Mouse (Mus musculus): ENCODE data around the gene Ptpn13. TPM values are rescaled to one million over a fixed set of nuclear protein-coding genes. Genes with fewer than 3 reads are reported as not detected.

The Ptpn13 gene
- polyA plus RNA-seq, 1 experiment from 2014 or later: 19.1 TPM

- H3K27me3 ChIP-seq: no peaks in the 10 kb centered on the region
- no peak overlapping the region for H3K27ac ChIP-seq (replicated peaks)
- H3K4me2 ChIP-seq (replicated peaks): no peak overlapping the region
- no peaks in the 10 kb centered on the region for H3K36me3 ChIP-seq
- 87% methylated on average over 7 of the region's 7 CpGs for WGBS
- no peak overlapping the region for H3K4me3 ChIP-seq
- peaks cover 34% of the 10 kb centered on the region for H3K4me1 ChIP-seq
- no peak for ATAC-seq (ENCODE audit: low FRiP score, low read depth)
- H3K9me3 ChIP-seq: no peaks in the 10 kb centered on the region
- no peak overlapping the region for H3K9ac ChIP-seq (replicated peaks)
Observed at GRCm38 (mm10) chr5:103445383-103445782, 20.4 kb downstream of the Ptpn13 start.

GRCm38 (mm10) chr5:103447806-103448416 lies 22.9 kb downstream of the Ptpn13 start:
- Histone ChIP-seq H3K9ac (replicated peaks) (peak overlapping the region; percentile 37; the same call in 1 of the 2 replicates), H3K4me3 (peak overlapping the region; percentile 15)

GRCm38 (mm10) chr5:103448470-103448869 lies 23.5 kb downstream of the Ptpn13 start:
- ATAC-seq (ENCODE audit: low FRiP score, low read depth): peak; percentile 80
- Histone ChIP-seq H3K4me3 (no peak overlapping the region), H3K36me3 (no peaks in the 10 kb centered on the region), H3K27ac (replicated peaks) (peak overlapping the region; percentile 78), H3K4me2 (replicated peaks) (peak overlapping the region; percentile 45), H3K4me1 (peaks cover 23% of the 10 kb centered on the region), H3K27me3 (no peaks in the 10 kb centered on the region), H3K9me3 (no peaks in the 10 kb centered on the region), H3K9ac (replicated peaks) (0 out of 2 replicates have a peak overlapping the region, but pooled peaks have one; percentile 20)
- WGBS: 16% methylated on average over 1 of the region's 1 CpGs

More at GRCm38 (mm10) chr5:103447806-103448416, 22.9 kb downstream of the Ptpn13 start:
- 27% methylated on average over 17 of the region's 17 CpGs for WGBS
- H3K36me3 ChIP-seq: no peaks in the 10 kb centered on the region
- H3K4me2 ChIP-seq (replicated peaks): peak overlapping the region; percentile 45
- H3K27me3 ChIP-seq: no peaks in the 10 kb centered on the region
- ATAC-seq (ENCODE audit: low FRiP score, low read depth): peak; percentile 74
- H3K9me3 ChIP-seq: no peaks in the 10 kb centered on the region
- peaks cover 23% of the 10 kb centered on the region for H3K4me1 ChIP-seq
- H3K27ac ChIP-seq (replicated peaks): peak overlapping the region; percentile 78

GRCm38 (mm10) chr5:103450663-103451062 lies 25.7 kb downstream of the Ptpn13 start:
- Histone ChIP-seq H3K27me3 (no peaks in the 10 kb centered on the region), H3K4me1 (peaks cover 23% of the 10 kb centered on the region)
- ATAC-seq (ENCODE audit: low FRiP score, low read depth): no peak

GRCm38 (mm10) chr5:103453361-103454140 lies 28.6 kb downstream of the Ptpn13 start:
- no peaks in the 10 kb centered on the region for H3K36me3 ChIP-seq
- H3K4me3 ChIP-seq: no peak overlapping the region
- H3K27me3 ChIP-seq: no peaks in the 10 kb centered on the region
- H3K4me1 ChIP-seq: peaks cover 11% of the 10 kb centered on the region
- H3K9me3 ChIP-seq: no peaks in the 10 kb centered on the region
- WGBS: 79% methylated on average over 14 of the region's 14 CpGs
- no peak overlapping the region for H3K27ac ChIP-seq (replicated peaks)
- no peak for ATAC-seq (ENCODE audit: low FRiP score, low read depth)
- no peak overlapping the region for H3K9ac ChIP-seq (replicated peaks)
- H3K4me2 ChIP-seq (replicated peaks): no peak overlapping the region

More at GRCm38 (mm10) chr5:103450663-103451062, 25.7 kb downstream of the Ptpn13 start:
- Histone ChIP-seq H3K36me3 (no peaks in the 10 kb centered on the region), H3K27ac (replicated peaks) (no peak overlapping the region), H3K4me2 (replicated peaks) (no peak overlapping the region), H3K9me3 (no peaks in the 10 kb centered on the region), H3K9ac (replicated peaks) (no peak overlapping the region), H3K4me3 (no peak overlapping the region)
- 95% methylated on average over 1 of the region's 1 CpGs for WGBS

GRCm38 (mm10) chr5:103456794-103457193 lies 31.8 kb downstream of the Ptpn13 start:
- no peak for ATAC-seq (ENCODE audit: low FRiP score, low read depth)
- 91% methylated on average over 1 of the region's 1 CpGs for WGBS
- H3K9ac ChIP-seq (replicated peaks): no peak overlapping the region
- no peak overlapping the region for H3K4me2 ChIP-seq (replicated peaks)
- H3K36me3 ChIP-seq: no peaks in the 10 kb centered on the region
- H3K4me1 ChIP-seq: 0 out of 2 replicates have a peak, but pooled peaks cover 3% of the 10 kb centered on the region
- no peaks in the 10 kb centered on the region for H3K27me3 ChIP-seq
- no peak overlapping the region for H3K27ac ChIP-seq (replicated peaks)
- no peak overlapping the region for H3K4me3 ChIP-seq
- no peaks in the 10 kb centered on the region for H3K9me3 ChIP-seq

GRCm38 (mm10) chr5:103458411-103458810 lies 33.4 kb downstream of the Ptpn13 start:
- Histone ChIP-seq H3K36me3 (0 out of 2 replicates have a peak, but pooled peaks cover 7% of the 10 kb centered on the region), H3K4me2 (replicated peaks) (no peak overlapping the region), H3K4me3 (no peak overlapping the region), H3K9ac (replicated peaks) (no peak overlapping the region), H3K4me1 (0 out of 2 replicates have a peak, but pooled peaks cover 3% of the 10 kb centered on the region), H3K9me3 (no peaks in the 10 kb centered on the region), H3K27ac (replicated peaks) (no peak overlapping the region), H3K27me3 (no peaks in the 10 kb centered on the region)
- 53% methylated on average over 8 of the region's 8 CpGs for WGBS
- ATAC-seq (ENCODE audit: low FRiP score, low read depth): no peak

- Histone ChIP-seq H3K4me3 (no peak overlapping the region), H3K27me3 (no peaks in the 10 kb centered on the region), H3K36me3 (0 out of 2 replicates have a peak, but pooled peaks cover 7% of the 10 kb centered on the region), H3K4me2 (replicated peaks) (no peak overlapping the region), H3K4me1 (peaks cover 3% of the 10 kb centered on the region; the same call in 1 of the 2 replicates), H3K27ac (replicated peaks) (no peak overlapping the region), H3K9me3 (no peaks in the 10 kb centered on the region), H3K9ac (replicated peaks) (no peak overlapping the region)
- no peak for ATAC-seq (ENCODE audit: low FRiP score, low read depth)
- 85% methylated on average over 8 of the region's 8 CpGs for WGBS
Observed at GRCm38 (mm10) chr5:103458959-103459675, 34.1 kb downstream of the Ptpn13 start.

- Histone ChIP-seq H3K36me3 (0 out of 2 replicates have a peak, but pooled peaks cover 7% of the 10 kb centered on the region), H3K4me3 (no peak overlapping the region), H3K4me2 (replicated peaks) (no peak overlapping the region), H3K27ac (replicated peaks) (no peak overlapping the region), H3K9me3 (no peaks in the 10 kb centered on the region), H3K9ac (replicated peaks) (no peak overlapping the region), H3K4me1 (peaks cover 7% of the 10 kb centered on the region; the same call in 1 of the 2 replicates), H3K27me3 (no peaks in the 10 kb centered on the region)
- 90% methylated on average over 6 of the region's 6 CpGs for WGBS
- no peak for ATAC-seq (ENCODE audit: low FRiP score, low read depth)
Observed at GRCm38 (mm10) chr5:103460903-103461302, 35.9 kb downstream of the Ptpn13 start.

- Histone ChIP-seq H3K4me3 (no peak overlapping the region), H3K27me3 (no peaks in the 10 kb centered on the region)
- WGBS: 86% methylated on average over 10 of the region's 10 CpGs
Observed at GRCm38 (mm10) chr5:103463661-103464219, 38.7 kb downstream of the Ptpn13 start.

GRCm38 (mm10) chr5:103464329-103464728 lies 39.3 kb downstream of the Ptpn13 start:
- no peak for ATAC-seq (ENCODE audit: low FRiP score, low read depth)
- Histone ChIP-seq H3K36me3 (0 out of 2 replicates have a peak, but pooled peaks cover 7% of the 10 kb centered on the region), H3K4me3 (no peak overlapping the region), H3K9me3 (no peaks in the 10 kb centered on the region), H3K27me3 (no peaks in the 10 kb centered on the region), H3K9ac (replicated peaks) (no peak overlapping the region), H3K4me1 (peaks cover 4% of the 10 kb centered on the region; the same call in 1 of the 2 replicates), H3K4me2 (replicated peaks) (no peak overlapping the region), H3K27ac (replicated peaks) (no peak overlapping the region)
- 92% methylated on average over 4 of the region's 4 CpGs for WGBS

More at GRCm38 (mm10) chr5:103463661-103464219, 38.7 kb downstream of the Ptpn13 start:
- H3K4me2 ChIP-seq (replicated peaks): no peak overlapping the region
- peaks cover 4% of the 10 kb centered on the region; the same call in 1 of the 2 replicates for H3K4me1 ChIP-seq
- H3K9me3 ChIP-seq: no peaks in the 10 kb centered on the region
- H3K36me3 ChIP-seq: 0 out of 2 replicates have a peak, but pooled peaks cover 7% of the 10 kb centered on the region
- no peak for ATAC-seq (ENCODE audit: low FRiP score, low read depth)
- no peak overlapping the region for H3K9ac ChIP-seq (replicated peaks)
- H3K27ac ChIP-seq (replicated peaks): no peak overlapping the region
